13 mouse cellular contexts compared by ENCODE assay signal in genomic region chr1:162016982-162017381, GRCm38 (mm10). TPM values are rescaled to one million over a fixed set of nuclear protein-coding genes. Genes with fewer than 3 reads are reported as not detected.
DNase-seq lines count a peak whose midpoint lies in the region; ATAC-seq and TF ChIP-seq lines count a peak whose summit lies in the region.
"Had no signal": no experiment of that assay in that cellular context is flagged by ENCODE, and none has a peak within 500 bp of the region (broad histone marks: within the 10 kb centered on the region; RNA-seq: fewer than 3 reads in every experiment).

No protein-coding gene starts in this region.

- no peak for ATAC-seq in heart, embryonic 12.5 days (ENCODE audit: insufficient number of reproducible peaks, low FRiP score)
- ATAC-seq in lung, embryonic 14.5 days (ENCODE audit: insufficient read depth) = peak; percentile 86
- ATAC-seq in stomach, embryonic 15.5 days (ENCODE audit: insufficient read depth, low FRiP score, low read depth) = no peak; the same call in 1 of the 2 replicates

- H3K36me3 ChIP-seq in heart, embryonic 12.5 days = no peaks in the 10 kb centered on the region
- no peaks in the 10 kb centered on the region for H3K36me3 ChIP-seq in lung, embryonic 14.5 days (ENCODE audit: insufficient read depth)
- H3K36me3 ChIP-seq in stomach, embryonic 15.5 days = no peaks in the 10 kb centered on the region

- 51% methylated on average over 7 of the region's 7 CpGs for WGBS in heart, embryonic 12.5 days
- 6% methylated on average over 7 of the region's 7 CpGs for WGBS in lung, embryonic 14.5 days
- WGBS in stomach, embryonic 15.5 days = 16% methylated on average over 7 of the region's 7 CpGs

- no peak overlapping the region for H3K4me2 ChIP-seq in heart, embryonic 12.5 days
- peak overlapping the region; percentile 33 for H3K4me2 ChIP-seq in lung, embryonic 14.5 days
- no peak overlapping the region for H3K4me2 ChIP-seq in stomach, embryonic 15.5 days
- H3K4me2 ChIP-seq: hindbrain, embryonic 14.5 days had no signal

- H3K9me3 ChIP-seq in heart, embryonic 12.5 days (replicated peaks) = no peaks in the 10 kb centered on the region
- H3K9me3 ChIP-seq in lung, embryonic 14.5 days (ENCODE audit: low read depth, low read length) = no peaks in the 10 kb centered on the region
- no peaks in the 10 kb centered on the region for H3K9me3 ChIP-seq in stomach, embryonic 15.5 days

- H3K9ac ChIP-seq in heart, embryonic 12.5 days = no peak overlapping the region
- no peak overlapping the region for H3K9ac ChIP-seq in lung, embryonic 14.5 days
- H3K9ac ChIP-seq in stomach, embryonic 15.5 days = no peak overlapping the region
- H3K9ac ChIP-seq: hindbrain, embryonic 14.5 days had no signal

- no peak for DNase-seq in heart, postnatal 10 days
- DNase-seq in lung, embryonic 14.5 days = peak; percentile 87
- DNase-seq in lung, adult 18-20 months = no peak
- DNase-seq in forelimb bud, embryonic 11.5 days (ENCODE audit: low read depth, low spot score) = peak; percentile 95
- no peak for DNase-seq in layer of hippocampus, adult 9-10 months (ENCODE audit: low spot score)
- no peak for DNase-seq in right cerebral cortex, adult 18-20 months
- DNase-seq: cerebellum, postnatal 36 days had no signal

- no peaks in the 10 kb centered on the region for H3K27me3 ChIP-seq in heart, embryonic 12.5 days (replicated peaks)
- H3K27me3 ChIP-seq in lung, embryonic 14.5 days (ENCODE audit: insufficient read depth, low read length) = no peaks in the 10 kb centered on the region
- H3K27me3 ChIP-seq in stomach, embryonic 15.5 days (replicated peaks) = no peaks in the 10 kb centered on the region

- no peak overlapping the region for H3K4me3 ChIP-seq in heart, embryonic 12.5 days
- no peak overlapping the region for H3K4me3 ChIP-seq in lung, embryonic 14.5 days (ENCODE audit: low read depth, low read length)
- H3K4me3 ChIP-seq in stomach, embryonic 15.5 days (replicated peaks) = no peak overlapping the region
- H3K4me3 ChIP-seq: layer of hippocampus, adult 2 months had no signal

- intact Hi-C loops in heart, postnatal 10 days (cut with DNase I) = no loop called here

- H3K27ac ChIP-seq in heart, embryonic 12.5 days (ENCODE audit: poor library complexity, severe bottlenecking) = peak overlapping the region; percentile 78
- peak overlapping the region; percentile 89 for H3K27ac ChIP-seq in lung, embryonic 14.5 days (ENCODE audit: low read depth)
- peak overlapping the region; percentile 86 for H3K27ac ChIP-seq in stomach, embryonic 15.5 days
- H3K27ac ChIP-seq: hindbrain, embryonic 14.5 days; layer of hippocampus, adult 2 months had no signal

- peaks cover 39% of the 10 kb centered on the region for H3K4me1 ChIP-seq in heart, embryonic 12.5 days (replicated peaks)
- H3K4me1 ChIP-seq in lung, embryonic 14.5 days (ENCODE audit: insufficient read depth) = peaks cover 44% of the 10 kb centered on the region
- H3K4me1 ChIP-seq in stomach, embryonic 15.5 days = peaks cover 23% of the 10 kb centered on the region; the same call in 1 of the 2 replicates

- no peak for TF ChIP-seq CTCF in lung, embryonic 14.5 days (IDR thresholded peaks at IDR 0.05; ENCODE audit: low read depth)

RNA-seq across cellular contexts. Expression of gene 4930558K02Rik, which starts 37.5 kb away (rescaled TPM):
- not detected in 2 replicates for polyA plus RNA-seq in heart, embryonic 12.5 days (2016; fragmentation: Nextera tagmentation; extraction: Ambion mirVana)
- not detected for total RNA-seq in heart, postnatal 10 days (2021)
- not detected in 2 replicates for polyA plus RNA-seq in lung, embryonic 14.5 days (2014; fragmentation: Nextera tagmentation; extraction: Ambion mirVana)
- polyA plus RNA-seq in stomach, embryonic 15.5 days (2015; fragmentation: Nextera tagmentation; extraction: Ambion mirVana) = not detected in 2 replicates
- total RNA-seq: layer of hippocampus, adult 2 months; liver, adult 2 months; megakaryocyte, adult 5-6 weeks had no signal
- polyA plus RNA-seq: liver, adult 2 months had no signal

RNA-seq across cellular contexts. Expression of gene Pigc, which starts 48.0 kb away (rescaled TPM):
- 22.5 and 23.4 TPM in 2 replicates for polyA plus RNA-seq in heart, embryonic 12.5 days (2016; fragmentation: Nextera tagmentation; extraction: Ambion mirVana)
- 10 to 100 TPM; 20.6 to 21.9 TPM for total RNA-seq in heart, postnatal 10 days (2021)
- 35.2 and 40.0 TPM in 2 replicates for polyA plus RNA-seq in lung, embryonic 14.5 days (2014; fragmentation: Nextera tagmentation; extraction: Ambion mirVana)
- polyA plus RNA-seq in stomach, embryonic 15.5 days (2015; fragmentation: Nextera tagmentation; extraction: Ambion mirVana) = 32.5 and 35.8 TPM in 2 replicates

Comparison
In these comparisons a context has a peak if more than half of its experiments do, and no peak if none do; other contexts are left out.
1. DNase-seq: peak in lung, embryonic 14.5 days (single experiment) and forelimb bud, embryonic 11.5 days (single experiment); none in heart, postnatal 10 days (0 of 2), lung, adult 18-20 months (0 of 2), layer of hippocampus, adult 9-10 months (single experiment) and right cerebral cortex, adult 18-20 months (single experiment).
2. Peak in every context shown above with its lines, with median percentiles within 50 percentile points of each other: H3K27ac ChIP-seq.